Comparison of ENCODE assay signal across 1 mouse cellular context in genomic region chr6:47787941-47788736, GRCm38 (mm10).
A peak's percentile ranks its signal among the peaks of the same experiment; 100 is the strongest.
TF ChIP-seq lines count a peak whose summit lies in the region.

No protein-coding gene starts in this region.

TF ChIP-seq in CH12.LX, 34 proteins besides CTCF, POLR2A, EP300 and RAD21:
- TF ChIP-seq MXI1 (IDR thresholded peaks at IDR 0.05; ENCODE audit: low read depth, low read length), result peak; percentile 76; the same call in 1 of the 2 replicates
- TF ChIP-seq MAZ (IDR thresholded peaks at IDR 0.05; ENCODE audit: low read depth, low read length), result no peak
- no peak for TF ChIP-seq CHD2 (IDR thresholded peaks at IDR 0.05; ENCODE audit: low read length)
- TF ChIP-seq NRF1 (IDR thresholded peaks at IDR 0.05; ENCODE audit: low read depth, low read length), result peak; percentile 64
- no peak for TF ChIP-seq RCOR1 (conservative IDR thresholded peaks at IDR 0.05; ENCODE audit: low read depth, low read length)
- TF ChIP-seq MYC (IDR thresholded peaks at IDR 0.05; ENCODE audit: low read depth, low read length), result peak; percentile 89
- no peak for TF ChIP-seq BHLHE40 (IDR thresholded peaks at IDR 0.05; ENCODE audit: low read depth, low read length)
- TF ChIP-seq ZKSCAN1 (IDR thresholded peaks at IDR 0.05; ENCODE audit: borderline replicate concordance, low read depth, low read length), result no peak
- peak; percentile 76; the same call in 1 of the 2 replicates for TF ChIP-seq E2F4 (IDR thresholded peaks at IDR 0.05; ENCODE audit: insufficient replicate concordance, low read depth, low read length)
- no peak; the same call in 1 of the 2 replicates for TF ChIP-seq ETS1 (conservative IDR thresholded peaks at IDR 0.05; ENCODE audit: low read depth, low read length)
- TF ChIP-seq USF2 (conservative IDR thresholded peaks at IDR 0.05; ENCODE audit: low read depth, low read length), result no peak
- TF ChIP-seq PAX5 (IDR thresholded peaks at IDR 0.05; ENCODE audit: low read length), result no peak
- TF ChIP-seq MAX (IDR thresholded peaks at IDR 0.05; ENCODE audit: low read length), result peak; percentile 88
- TF ChIP-seq MEF2A (IDR thresholded peaks at IDR 0.05; ENCODE audit: borderline replicate concordance, low read depth, low read length), result no peak
- TF ChIP-seq JUN (IDR thresholded peaks at IDR 0.05; ENCODE audit: insufficient read depth, low read depth, low read length), result peak; percentile 22; the same call in 1 of the 2 replicates
- no peak for TF ChIP-seq ZNF384 (IDR thresholded peaks at IDR 0.05; ENCODE audit: low read depth, low read length)
- TF ChIP-seq ZC3H11A (IDR thresholded peaks at IDR 0.05; ENCODE audit: low read depth, low read length), result no peak
- no peak for TF ChIP-seq IRF4 (IDR thresholded peaks at IDR 0.05; ENCODE audit: low read depth, low read length)
- TF ChIP-seq NELFE (IDR thresholded peaks at IDR 0.05; ENCODE audit: low read depth, low read length), result peak; percentile 83
- no peak for TF ChIP-seq SIN3A (IDR thresholded peaks at IDR 0.05; ENCODE audit: low read length)
- TF ChIP-seq TCF12 (IDR thresholded peaks at IDR 0.05; ENCODE audit: low read depth, low read length), result peak; percentile 51
- peak; percentile 99 for TF ChIP-seq ZMIZ1 (IDR thresholded peaks at IDR 0.05; ENCODE audit: low read depth, low read length)
- peak; percentile 100 for TF ChIP-seq TBP (conservative IDR thresholded peaks at IDR 0.05; ENCODE audit: low read depth, low read length)
- TF ChIP-seq USF1 (IDR thresholded peaks at IDR 0.05; ENCODE audit: low read depth, low read length), result no peak
- TF ChIP-seq GABPA (IDR thresholded peaks at IDR 0.05; ENCODE audit: insufficient replicate concordance, low read depth, low read length), result no peak
- TF ChIP-seq KAT2A (IDR thresholded peaks at IDR 0.05; ENCODE audit: insufficient replicate concordance, low read length), result 0 out of 2 replicates have a peak, but pooled peaks have one; percentile 17
- TF ChIP-seq MAFK (IDR thresholded peaks at IDR 0.05; ENCODE audit: insufficient replicate concordance, low read length), result peak; percentile 97
- TF ChIP-seq POLR2AphosphoS2 (IDR thresholded peaks at IDR 0.05; ENCODE audit: low read depth, low read length), result 0 out of 2 replicates have a peak, but pooled peaks have one; percentile 42
- TF ChIP-seq UBTF (IDR thresholded peaks at IDR 0.05; ENCODE audit: low read depth, low read length), result no peak
- peak; percentile 70 for TF ChIP-seq HCFC1 (IDR thresholded peaks at IDR 0.05; ENCODE audit: low read depth, low read length)
- TF ChIP-seq CHD1 (IDR thresholded peaks at IDR 0.05; ENCODE audit: low read depth, low read length), result no peak
- TF ChIP-seq ELF1 (IDR thresholded peaks at IDR 0.05; ENCODE audit: low read depth, low read length), result peak; percentile 94
- TF ChIP-seq JUND (conservative IDR thresholded peaks at IDR 0.05; ENCODE audit: low read depth, low read length), result peak; percentile 75
- TF ChIP-seq SMC3 (IDR thresholded peaks at IDR 0.05; ENCODE audit: low read depth, low read length), result no peak
